In the genomic region with DNA sequence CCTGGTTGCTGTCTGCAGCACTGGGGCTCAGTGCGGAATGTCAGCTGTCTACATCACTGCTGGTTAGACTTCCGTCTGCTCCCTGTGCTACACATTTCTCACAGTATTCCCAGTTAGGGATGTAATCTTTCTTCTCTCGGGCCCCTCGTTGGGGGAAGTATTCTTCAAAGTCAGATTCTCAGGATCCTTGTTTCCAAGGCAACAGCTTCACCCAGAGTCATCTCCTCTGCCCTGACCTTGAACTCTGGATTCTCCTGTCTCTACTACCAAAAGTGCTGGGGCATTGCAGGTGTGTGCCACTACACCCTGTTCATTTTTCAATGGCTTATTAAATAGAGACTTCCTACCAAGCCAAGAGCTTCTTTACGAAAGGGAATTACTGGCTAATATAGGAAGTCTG, we compare ENCODE assay signal across 25 mouse cellular contexts. TPM values are rescaled to one million over a fixed set of nuclear protein-coding genes. Genes with fewer than 3 reads are reported as not detected.
A peak's percentile ranks its signal among the peaks of the same experiment; 100 is the strongest.
DNase-seq lines count a peak whose midpoint lies in the region; ATAC-seq and TF ChIP-seq lines count a peak whose summit lies in the region.
"Had no signal": no experiment of that assay in that cellular context is flagged by ENCODE, and none has a peak within 500 bp of the region (broad histone marks: within the 10 kb centered on the region; RNA-seq: fewer than 3 reads in every experiment).

No protein-coding gene starts in this region.

- no peak for ATAC-seq in lung, embryonic 15.5 days (ENCODE audit: borderline replicate concordance, extremely low read depth, low FRiP score, low TSS enrichment)
- ATAC-seq: forebrain, embryonic 13.5 days; forebrain, embryonic 15.5 days; forebrain, postnatal 0 days had no signal

- no peak overlapping the region for H3K4me3 ChIP-seq in lung, embryonic 15.5 days
- H3K4me3 ChIP-seq in spleen, adult 2 months (ENCODE audit: extremely low read depth, insufficient read depth, insufficient read length): no peak overlapping the region
- H3K4me3 ChIP-seq: embryonic facial prominence, embryonic 10.5 days; embryonic facial prominence, embryonic 12.5 days; forebrain, embryonic 13.5 days; forebrain, embryonic 15.5 days had no signal

- DNase-seq in lung, postnatal 25 days (ENCODE audit: low spot score): no peak
- DNase-seq in spleen, adult 2 months (ENCODE audit: low read depth in 1 of 2, low spot score in 2 of 2): no peak
- DNase-seq in spleen, postnatal 10 days (ENCODE audit: low spot score in 2 of 2): no peak
- DNase-seq in left cerebral cortex, adult 8-10 months (ENCODE audit: low spot score in 2 of 2): no peak
- DNase-seq: adrenal gland, adult 8-10 months; adrenal gland, postnatal 14 days; adrenal gland, postnatal 36 days; cerebellum, adult 11-12 months; cerebellum, adult 2 months; cerebellum, adult 9-10 months; cerebellum, postnatal 25 days; forebrain, postnatal 0 days had no signal

- 44% methylated on average over 5 of the region's 5 CpGs for WGBS in lung, embryonic 15.5 days
- 75% methylated on average over 5 of the region's 5 CpGs for WGBS in spleen, adult 2 months

- peaks cover 8% of the 10 kb centered on the region; the same call in 1 of the 2 replicates for H3K4me1 ChIP-seq in lung, embryonic 15.5 days
- H3K4me1 ChIP-seq in spleen, adult 2 months (ENCODE audit: control insufficient read depth, insufficient read depth, insufficient read length): no peaks in the 10 kb centered on the region; the same call in 1 of the 2 replicates
- H3K4me1 ChIP-seq: embryonic facial prominence, embryonic 10.5 days; embryonic facial prominence, embryonic 12.5 days; forebrain, embryonic 15.5 days had no signal

- H3K27ac ChIP-seq in lung, embryonic 15.5 days: peak overlapping the region; percentile 56; the same call in 1 of the 2 replicates
- H3K27ac ChIP-seq in spleen, adult 2 months (ENCODE audit: insufficient read depth, low read length): peak overlapping the region; percentile 77; the same call in 1 of the 2 replicates
- H3K27ac ChIP-seq: embryonic facial prominence, embryonic 10.5 days; embryonic facial prominence, embryonic 12.5 days; forebrain, embryonic 13.5 days; forebrain, embryonic 15.5 days had no signal

- H3K4me2 ChIP-seq in lung, embryonic 15.5 days: no peak overlapping the region
- H3K4me2 ChIP-seq: embryonic facial prominence, embryonic 12.5 days; forebrain, embryonic 13.5 days; forebrain, embryonic 15.5 days had no signal

- no peak for TF ChIP-seq POLR2A in spleen, adult 2 months (IDR thresholded peaks at IDR 0.05; ENCODE audit: low read depth, low read length)

- no peaks in the 10 kb centered on the region for H3K36me3 ChIP-seq in lung, embryonic 15.5 days
- H3K36me3 ChIP-seq in spleen, adult 2 months (ENCODE audit: control insufficient read depth, insufficient read depth, low read length): no peaks in the 10 kb centered on the region
- H3K36me3 ChIP-seq: forebrain, embryonic 15.5 days had no signal

- TF ChIP-seq CTCF in spleen, adult 2 months (IDR thresholded peaks at IDR 0.05; ENCODE audit: extremely low read depth, insufficient read depth, insufficient read length, insufficient replicate concordance): no peak

- no peak overlapping the region for H3K9ac ChIP-seq in lung, embryonic 15.5 days
- H3K9ac ChIP-seq: embryonic facial prominence, embryonic 12.5 days; forebrain, embryonic 13.5 days; forebrain, embryonic 15.5 days; forebrain, postnatal 0 days had no signal

- H3K27me3 ChIP-seq in lung, embryonic 15.5 days: no peaks in the 10 kb centered on the region
- H3K27me3 ChIP-seq in spleen, adult 2 months (ENCODE audit: control insufficient read depth, insufficient read depth, low read length): no peaks in the 10 kb centered on the region
- H3K27me3 ChIP-seq: CH12.LX; embryonic facial prominence, embryonic 12.5 days; forebrain, embryonic 15.5 days had no signal

- no peaks in the 10 kb centered on the region for H3K9me3 ChIP-seq in lung, embryonic 15.5 days
- H3K9me3 ChIP-seq: embryonic facial prominence, embryonic 10.5 days; forebrain, embryonic 13.5 days; forebrain, embryonic 15.5 days had no signal

RNA-seq across cellular contexts. Expression of a gene that starts 18.6 kb away (rescaled TPM):
- polyA plus RNA-seq in lung, embryonic 15.5 days (2015; fragmentation: Nextera tagmentation; extraction: Ambion mirVana): not detected in 2 replicates
- polyA plus RNA-seq in spleen, adult 2 months (2012; rRNA removed): not detected in 2 replicates
- not detected for total RNA-seq in left cerebral cortex, adult 8-10 months (2022)
- total RNA-seq: adrenal gland, adult 18-20 months; adrenal gland, adult 8-10 months; adrenal gland, postnatal 14 days; adrenal gland, postnatal 36 days; CH12.LX; forebrain, postnatal 0 days; MEL had no signal
- polyA plus RNA-seq: activated CD4-positive, CD25-positive, alpha-beta regulatory T cell, adult 4 months; CD4-positive, CD25-positive, alpha-beta regulatory T cell, adult 4 months; cerebellum, adult 2 months; cortical plate, adult 2 months; embryonic facial prominence, embryonic 10.5 days; embryonic facial prominence, embryonic 12.5 days; embryonic facial prominence, embryonic 14.5 days; forebrain, embryonic 11.5 days; forebrain, embryonic 13.5 days; forebrain, embryonic 15.5 days; forebrain, postnatal 0 days had no signal

RNA-seq across cellular contexts. Expression of a gene that starts 21.1 kb away (rescaled TPM):
- 40.6 and 46.1 TPM in 2 replicates for polyA plus RNA-seq in lung, embryonic 15.5 days (2015; fragmentation: Nextera tagmentation; extraction: Ambion mirVana)
- 46.4 and 52.5 TPM in 2 replicates for polyA plus RNA-seq in spleen, adult 2 months (2012; rRNA removed)
- 10 to 100 TPM; 26.8 to 33.5 (median 30.9) TPM for total RNA-seq in left cerebral cortex, adult 8-10 months (2022)

RNA-seq across cellular contexts. Expression of a gene that starts 23.7 kb away (rescaled TPM):
- 2.1 and 2.2 TPM in 2 replicates for polyA plus RNA-seq in lung, embryonic 15.5 days (2015; fragmentation: Nextera tagmentation; extraction: Ambion mirVana)
- polyA plus RNA-seq in spleen, adult 2 months (2012; rRNA removed): 0.25 and 0.27 TPM in 2 replicates
- total RNA-seq in left cerebral cortex, adult 8-10 months (2022): under 1 TPM; 0.23 to 0.55 (median 0.42) TPM

RNA-seq across cellular contexts. Expression of a gene that starts 56.5 kb away (rescaled TPM):
- 44.1 and 47.8 TPM in 2 replicates for polyA plus RNA-seq in lung, embryonic 15.5 days (2015; fragmentation: Nextera tagmentation; extraction: Ambion mirVana)
- 0.09 and 0.63 TPM in 2 replicates for polyA plus RNA-seq in spleen, adult 2 months (2012; rRNA removed)
- 10 to 100 TPM; 26.2 to 34.1 (median 29.1) TPM for total RNA-seq in left cerebral cortex, adult 8-10 months (2022)
- polyA plus RNA-seq: CD4-positive, CD25-positive, alpha-beta regulatory T cell, adult 4 months had no signal
